Mouse (Mus musculus): ENCODE measurements around the gene Gm14085. TPM values are rescaled to one million over a fixed set of nuclear protein-coding genes. Genes with fewer than 3 reads are reported as not detected.

Gene Gm14085
- 2.0 and 3.1 TPM in 2 replicates for polyA plus RNA-seq (2012; rRNA removed; ENCODE audit: low replicate concordance)

GRCm38 (mm10) chr2:122484641-122485040 is at the start of gene Gm14085:
TSS of gene Gm14085 (plus strand) at chr2:122484941.

Other genes with a start within 250 kb of the Gm14085 start
- 0.70 and 1.9 TPM in 2 replicates for gene Duox2, start 186.5 kb upstream of the Gm14085 start, polyA plus RNA-seq (2012; rRNA removed; ENCODE audit: low replicate concordance)
- gene Duoxa2, start 186.0 kb upstream of the Gm14085 start, polyA plus RNA-seq (2012; rRNA removed; ENCODE audit: low replicate concordance): 0.55 and 1.3 TPM in 2 replicates
- gene Duoxa1, start 171.2 kb upstream of the Gm14085 start, polyA plus RNA-seq (2012; rRNA removed; ENCODE audit: low replicate concordance): 17.6 and 23.6 TPM in 2 replicates
- gene Duox1, start 169.3 kb upstream of the Gm14085 start, polyA plus RNA-seq (2012; rRNA removed; ENCODE audit: low replicate concordance): 2.5 and 4.1 TPM in 2 replicates
- gene Shf, start 115.8 kb upstream of the Gm14085 start, polyA plus RNA-seq (2012; rRNA removed; ENCODE audit: low replicate concordance): 15.7 and 16.7 TPM in 2 replicates
- 13.1 and 28.3 TPM in 2 replicates for gene Slc28a2, start 58.5 kb upstream of the Gm14085 start, polyA plus RNA-seq (2012; rRNA removed; ENCODE audit: low replicate concordance)
- gene Gatm, start 126.4 kb downstream of the Gm14085 start, polyA plus RNA-seq (2012; rRNA removed; ENCODE audit: low replicate concordance): 10.6 and 15.1 TPM in 2 replicates
- 0.32 and 0.33 TPM in 2 replicates for gene AA467197, start 152.0 kb downstream of the Gm14085 start, polyA plus RNA-seq (2012; rRNA removed; ENCODE audit: low replicate concordance)
- 4.0 and 9.2 TPM in 2 replicates for gene Slc30a4, start 217.7 kb downstream of the Gm14085 start, polyA plus RNA-seq (2012; rRNA removed; ENCODE audit: low replicate concordance)